Mouse (Mus musculus): ENCODE data around the gene Kng2. TPM values are rescaled to one million over a fixed set of nuclear protein-coding genes. Genes with fewer than 3 reads are reported as not detected.
"Not testable (repeated sequence)": the region's sequence is repeated elsewhere in the genome, so short reads cannot be mapped to it uniquely, and the experiment has no call there.

Kng2 gene
- polyA plus RNA-seq, 1 experiment: not detected

DNA sequence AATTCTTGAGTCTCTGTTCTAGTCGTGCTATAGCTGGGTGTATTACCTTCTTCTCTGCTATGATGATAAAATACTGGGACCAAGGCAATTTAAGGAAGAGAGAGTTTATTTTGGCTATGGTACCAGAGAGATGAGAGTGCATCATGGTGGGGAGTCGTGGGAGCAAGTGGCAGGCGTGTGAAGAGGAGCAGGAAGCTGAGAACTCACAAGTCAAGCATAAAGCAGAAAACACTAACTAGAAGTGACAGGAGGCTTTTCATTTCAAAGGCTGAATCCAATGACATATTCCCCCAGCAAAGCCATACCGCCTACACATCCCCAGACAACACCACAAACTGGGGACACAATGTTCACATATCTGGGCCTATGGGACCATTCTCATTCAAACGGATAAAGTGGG, 67.0 kb downstream of the Kng2 start:
- no peak for TF ChIP-seq CTCF (IDR thresholded peaks at IDR 0.05; ENCODE audit: insufficient read depth, low read depth, low read length)
- TF ChIP-seq POLR2A (IDR thresholded peaks at IDR 0.05; ENCODE audit: insufficient read depth, low read depth, low read length): no peak
- no peaks in the 10 kb centered on the region for H3K4me1 ChIP-seq (ENCODE audit: control insufficient read depth, insufficient read depth, low read length)
- H3K4me3 ChIP-seq (ENCODE audit: insufficient read depth, low read depth, low read length): no peak overlapping the region
- 81% methylated on average over 5 of the region's 5 CpGs for WGBS
- no peak overlapping the region for H3K27ac ChIP-seq (ENCODE audit: insufficient read depth, low read depth, low read length)

DNA sequence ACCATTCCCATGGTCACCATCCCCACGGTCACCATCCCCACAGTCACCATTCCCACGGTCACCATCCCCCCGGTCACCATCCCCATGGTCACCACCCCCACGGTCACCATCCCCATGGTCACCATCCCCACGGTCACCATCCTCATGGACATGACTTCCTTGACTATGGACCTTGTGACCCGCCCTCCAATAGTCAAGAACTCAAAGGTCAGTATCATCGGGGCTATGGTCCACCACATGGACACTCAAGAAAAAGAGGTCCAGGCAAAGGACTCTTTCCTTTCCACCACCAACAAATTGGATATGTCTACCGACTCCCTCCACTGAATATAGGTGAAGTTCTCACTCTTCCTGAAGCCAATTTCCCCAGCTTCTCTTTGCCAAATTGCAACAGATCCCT, 68.2 kb downstream of the Kng2 start:
- Histone ChIP-seq H3K27ac (ENCODE audit: insufficient read depth, low read depth, low read length) (no peak overlapping the region), H3K4me3 (ENCODE audit: insufficient read depth, low read depth, low read length) (no peak overlapping the region), H3K4me1 (ENCODE audit: control insufficient read depth, insufficient read depth, low read length) (no peaks in the 10 kb centered on the region)
- 97% methylated on average over 8 of the region's 8 CpGs for WGBS
- TF ChIP-seq POLR2A (IDR thresholded peaks at IDR 0.05; ENCODE audit: insufficient read depth, low read depth, low read length) (no peak), CTCF (IDR thresholded peaks at IDR 0.05; ENCODE audit: insufficient read depth, low read depth, low read length) (no peak)

DNA sequence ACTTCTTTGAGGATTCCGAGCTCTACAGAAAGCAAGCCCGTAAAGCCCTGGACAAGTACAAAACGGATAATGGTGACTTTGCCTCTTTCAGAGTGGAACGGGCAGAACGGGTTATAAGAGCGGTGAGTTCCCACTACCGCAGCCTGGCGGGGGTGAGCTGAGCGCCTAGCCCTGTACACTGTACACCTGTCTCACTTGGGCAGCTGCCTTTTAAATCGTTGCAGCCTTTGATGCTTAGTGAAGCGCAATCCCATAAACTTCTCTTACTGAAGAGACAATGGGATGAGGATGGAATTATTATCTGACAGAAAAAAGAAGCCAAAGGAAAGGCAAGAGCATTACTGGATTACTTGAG, 73.2 kb downstream of the Kng2 start:
- no peak for TF ChIP-seq POLR2A (IDR thresholded peaks at IDR 0.05; ENCODE audit: insufficient read depth, low read depth, low read length)
- TF ChIP-seq CTCF (IDR thresholded peaks at IDR 0.05; ENCODE audit: insufficient read depth, low read depth, low read length): no peak
- Histone ChIP-seq H3K4me3 (ENCODE audit: insufficient read depth, low read depth, low read length) (no peak overlapping the region), H3K27ac (ENCODE audit: insufficient read depth, low read depth, low read length) (no peak overlapping the region), H3K4me1 (ENCODE audit: control insufficient read depth, insufficient read depth, low read length) (no peaks in the 10 kb centered on the region)
- WGBS: 75% methylated on average over 11 of the region's 11 CpGs

DNA sequence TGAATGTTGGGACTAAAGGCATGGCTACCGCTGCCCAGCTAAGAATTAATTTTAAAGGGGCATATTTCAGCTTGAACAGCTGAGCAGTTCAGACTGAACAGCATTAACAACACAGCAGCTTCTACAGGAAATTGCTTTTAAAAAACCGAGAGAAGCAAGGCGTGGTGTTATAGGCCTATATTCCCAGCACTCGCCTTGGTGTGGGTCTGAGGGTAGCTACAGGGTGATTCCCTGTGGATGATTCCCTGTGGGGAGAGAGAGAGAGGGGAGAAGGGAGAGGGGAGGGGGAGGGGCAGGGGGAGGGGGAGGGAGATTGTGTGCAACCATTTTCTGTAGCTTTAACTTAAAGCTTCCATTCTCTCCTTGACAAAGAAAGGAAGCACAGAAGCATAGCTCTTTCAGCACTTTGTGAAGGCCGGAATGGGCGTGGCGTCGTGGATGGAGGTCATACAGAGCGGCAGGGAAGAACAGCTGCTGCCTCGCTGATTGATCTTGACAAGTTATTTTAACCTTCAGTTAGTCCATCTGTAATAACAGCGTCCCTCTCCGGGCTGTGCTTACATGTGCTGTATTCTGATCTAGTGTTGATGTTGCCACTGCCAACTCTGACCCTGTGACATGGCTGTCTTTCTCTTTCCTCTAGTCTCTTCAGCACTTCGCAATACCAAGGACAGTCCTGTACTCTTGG, 73.7 kb downstream of the Kng2 start:
- WGBS: 61% methylated on average over 13 of the region's 13 CpGs
- TF ChIP-seq POLR2A (IDR thresholded peaks at IDR 0.05; ENCODE audit: insufficient read depth, low read depth, low read length): no peak
- Histone ChIP-seq H3K4me3 (ENCODE audit: insufficient read depth, low read depth, low read length) (no peak overlapping the region), H3K27ac (ENCODE audit: insufficient read depth, low read depth, low read length) (no peak overlapping the region), H3K4me1 (ENCODE audit: control insufficient read depth, insufficient read depth, low read length) (no peaks in the 10 kb centered on the region)

DNA sequence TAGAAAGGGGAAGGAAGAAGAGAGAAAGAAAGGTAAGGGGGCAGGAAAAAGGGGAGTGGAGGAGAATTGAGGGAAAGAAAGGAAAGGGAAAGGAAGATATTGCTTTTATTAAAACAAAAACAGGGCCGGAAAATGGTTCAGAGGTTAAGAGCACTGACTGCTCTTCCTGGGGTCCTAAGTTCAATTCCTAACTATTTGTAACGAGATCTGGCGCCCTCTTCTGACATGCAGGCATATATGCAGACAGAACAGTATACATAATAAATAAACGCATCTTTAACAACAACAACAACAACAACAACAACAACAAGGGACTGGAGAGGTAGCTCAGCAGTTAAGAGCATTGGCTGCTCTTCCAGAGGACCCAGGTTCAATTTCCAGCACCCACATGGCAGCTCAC, 76.2 kb downstream of the Kng2 start:
- H3K4me1 ChIP-seq (ENCODE audit: control insufficient read depth, insufficient read depth, low read length): no peaks in the 10 kb centered on the region
- 42% methylated on average over 4 of the region's 4 CpGs for WGBS
- TF ChIP-seq POLR2A (IDR thresholded peaks at IDR 0.05; ENCODE audit: insufficient read depth, low read depth, low read length) (no peak), CTCF (IDR thresholded peaks at IDR 0.05; ENCODE audit: insufficient read depth, low read depth, low read length) (no peak)
- H3K4me3 ChIP-seq (ENCODE audit: insufficient read depth, low read depth, low read length): no peak overlapping the region
- no peak overlapping the region for H3K27ac ChIP-seq (ENCODE audit: insufficient read depth, low read depth, low read length)

DNA sequence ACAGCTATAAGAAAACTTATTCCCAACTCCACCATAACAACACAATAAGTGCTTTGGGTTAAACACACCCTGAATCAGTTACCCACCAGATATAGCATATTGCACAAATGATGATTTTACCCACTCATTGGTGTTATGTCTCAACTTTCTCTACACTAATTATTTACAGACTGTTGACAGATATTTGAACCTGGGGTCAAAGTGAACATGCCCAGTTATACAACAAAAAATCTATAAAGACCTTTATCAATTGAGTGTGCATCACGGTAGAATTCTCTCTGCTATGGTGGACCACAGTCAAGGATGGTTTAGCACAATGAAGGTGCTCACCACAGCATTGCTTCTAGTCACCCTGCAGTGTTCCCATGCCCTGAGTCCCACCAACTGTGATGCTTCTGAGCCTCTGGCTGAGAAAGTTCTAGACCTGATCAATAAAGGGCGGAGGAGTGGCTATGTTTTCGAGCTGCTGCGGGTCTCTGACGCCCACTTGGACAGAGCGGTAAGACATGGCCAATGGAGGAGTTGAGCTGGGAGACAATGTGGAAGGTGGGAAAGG, 78.4 kb downstream of the Kng2 start, which contains the start of gene Hrg:
Gene Hrg, plus strand, starts transcription at position 233 of the 556 bp plus-strand sequence.
- no peaks in the 10 kb centered on the region for H3K4me1 ChIP-seq (ENCODE audit: control insufficient read depth, insufficient read depth, low read length)
- 95% methylated on average over 6 of the region's 6 CpGs for WGBS
- TF ChIP-seq POLR2A (IDR thresholded peaks at IDR 0.05; ENCODE audit: insufficient read depth, low read depth, low read length) (no peak), CTCF (IDR thresholded peaks at IDR 0.05; ENCODE audit: insufficient read depth, low read depth, low read length) (no peak)

DNA sequence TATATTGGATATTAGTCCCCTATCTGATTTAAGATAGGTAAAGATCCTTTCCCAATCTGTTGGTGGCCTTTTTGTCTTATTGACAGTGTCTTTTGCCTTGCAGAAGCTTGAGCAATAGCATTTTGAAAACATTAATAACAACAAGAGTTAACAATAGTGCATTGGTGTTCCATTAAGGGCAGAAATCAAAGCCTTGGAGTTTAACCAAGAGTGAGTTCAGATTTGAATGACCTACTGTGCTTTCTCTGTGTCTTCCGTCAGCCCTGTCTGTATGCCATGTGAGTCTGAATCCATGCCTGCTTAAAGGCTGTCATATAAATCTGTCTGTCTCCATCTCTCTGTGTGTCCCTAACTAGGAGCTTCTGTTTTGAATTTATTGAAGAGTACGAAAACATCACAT, 81.9 kb downstream of the Kng2 start:
- Histone ChIP-seq H3K4me3 (ENCODE audit: insufficient read depth, low read depth, low read length) (no peak overlapping the region), H3K27ac (ENCODE audit: insufficient read depth, low read depth, low read length) (no peak overlapping the region), H3K4me1 (ENCODE audit: control insufficient read depth, insufficient read depth, low read length) (no peaks in the 10 kb centered on the region)
- 78% methylated on average over 2 of the region's 2 CpGs for WGBS
- no peak for TF ChIP-seq CTCF (IDR thresholded peaks at IDR 0.05; ENCODE audit: insufficient read depth, low read depth, low read length)
- TF ChIP-seq POLR2A (IDR thresholded peaks at IDR 0.05; ENCODE audit: insufficient read depth, low read depth, low read length): no peak

More for the DNA sequence above, 78.4 kb downstream of the Kng2 start, which contains the start of gene Hrg:
- H3K27ac ChIP-seq (ENCODE audit: insufficient read depth, low read depth, low read length): no peak within 1 kb of the TSS
- H3K4me3 ChIP-seq (ENCODE audit: insufficient read depth, low read depth, low read length): no peak within 1 kb of the TSS

DNA sequence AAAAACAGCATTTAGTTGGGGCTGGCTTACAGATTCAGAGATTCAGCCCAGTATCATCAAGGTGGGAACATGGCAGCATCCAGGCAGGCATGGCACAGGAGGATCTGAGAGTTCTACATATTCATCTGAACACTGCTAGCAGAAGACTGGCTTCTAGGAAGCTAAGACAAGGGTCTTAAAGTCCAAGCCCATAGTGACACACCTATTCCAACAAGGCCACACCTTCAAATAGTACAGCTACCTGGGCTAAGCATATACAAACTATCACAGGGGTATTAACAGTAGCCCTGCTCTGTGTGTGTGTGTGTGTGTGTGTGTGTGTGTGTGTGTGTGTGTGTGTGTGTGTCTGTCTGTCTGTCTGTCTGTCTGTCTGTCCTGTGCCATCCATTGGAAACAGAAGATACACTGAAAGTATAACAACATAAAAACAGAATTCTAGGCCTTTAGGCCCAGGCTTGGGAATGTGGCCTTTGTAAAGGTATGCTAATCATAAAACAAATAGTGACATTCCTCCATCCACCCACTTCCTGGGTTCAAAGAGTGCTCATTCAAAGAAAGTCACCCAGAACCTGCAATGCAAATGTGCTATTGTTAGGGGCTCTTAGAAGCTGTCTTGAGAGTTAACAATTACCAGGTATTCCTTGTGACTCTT, 87.3 kb downstream of the Kng2 start:
- not testable (repeated sequence) for H3K4me3 ChIP-seq (ENCODE audit: insufficient read depth, low read depth, low read length); H3K4me1 ChIP-seq (ENCODE audit: control insufficient read depth, insufficient read depth, low read length); H3K27ac ChIP-seq (ENCODE audit: insufficient read depth, low read depth, low read length)

DNA sequence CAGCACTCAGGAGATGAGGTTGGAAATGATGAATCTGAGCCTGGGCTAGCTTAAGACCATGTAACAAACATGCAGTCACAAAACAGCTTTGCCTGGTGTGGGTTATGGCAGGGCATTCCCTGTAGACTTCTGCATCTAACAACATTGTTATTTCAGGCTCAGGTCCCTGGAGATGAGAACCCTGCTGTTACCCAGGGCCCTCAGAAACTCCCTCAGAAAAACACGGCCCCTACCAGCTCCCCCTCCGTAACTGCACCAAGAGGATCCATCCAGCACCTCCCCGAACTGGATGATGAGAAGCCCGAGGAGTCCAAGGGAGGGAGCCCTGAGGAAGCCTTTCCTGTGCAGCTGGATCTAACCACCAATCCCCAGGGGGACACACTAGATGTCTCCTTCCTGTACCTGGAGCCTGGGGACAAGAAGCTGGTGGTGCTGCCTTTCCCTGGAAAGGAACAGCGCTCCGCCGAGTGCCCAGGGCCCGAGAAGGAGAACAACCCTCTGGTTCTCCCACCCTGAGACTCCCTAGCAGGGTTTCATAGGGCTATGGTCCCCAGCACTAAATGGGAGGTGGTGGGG, 90.1 kb downstream of the Kng2 start:
- TF ChIP-seq POLR2A (IDR thresholded peaks at IDR 0.05; ENCODE audit: insufficient read depth, low read depth, low read length) (no peak), CTCF (IDR thresholded peaks at IDR 0.05; ENCODE audit: insufficient read depth, low read depth, low read length) (no peak)
- Histone ChIP-seq H3K4me3 (ENCODE audit: insufficient read depth, low read depth, low read length) (no peak overlapping the region), H3K4me1 (ENCODE audit: control insufficient read depth, insufficient read depth, low read length) (no peaks in the 10 kb centered on the region), H3K27ac (ENCODE audit: insufficient read depth, low read depth, low read length) (no peak overlapping the region)
- 84% methylated on average over 8 of the region's 8 CpGs for WGBS

Measured in olfactory bulb, adult 2 months (tissue).